Mouse (Mus musculus) forebrain, embryonic 16.5 days (tissue): ENCODE measurements around the gene Cuedc2. TPM values are rescaled to one million over a fixed set of nuclear protein-coding genes. Genes with fewer than 3 reads are reported as not detected.

Experiments used
- ATAC-seq: fragments of 200-750 bp; cut with Nextera tagmentation; 2 replicates; pipeline ENCODE4 v1.8.0; 2017; ENCODE audit warnings: mild to moderate bottlenecking, moderate library complexity
- H3K27ac ChIP-seq: fragments of 300-500 bp; sonication (generic); 2 replicates; pipeline ENCODE4 v1.5.1; 2014; ENCODE audit warnings: low read length, control low read depth
- H3K27me3 ChIP-seq: fragments of 300-500 bp; sonication (generic); replicated peaks from 2 replicates; pipeline ENCODE4 v1.6.1; 2014; ENCODE audit warnings: low read length; ENCODE audit not compliant: control insufficient read depth, insufficient read depth
- H3K36me3 ChIP-seq: fragments of 300-500 bp; sonication (generic); 2 replicates; pipeline ENCODE4 v1.6.1; 2014; ENCODE audit not compliant: control insufficient read depth, insufficient read depth
- H3K4me1 ChIP-seq: fragments of 300-500 bp; sonication (generic); replicated peaks from 2 replicates; pipeline ENCODE4 v1.6.1; 2014; ENCODE audit warnings: low read length; ENCODE audit not compliant: control insufficient read depth, insufficient read depth
- H3K4me2 ChIP-seq: fragments of 300-500 bp; sonication (generic); 2 replicates; pipeline ENCODE4 v1.6.1; 2014; ENCODE audit warnings: mild to moderate bottlenecking, low read length, control low read depth
- H3K4me3 ChIP-seq: fragments of 300-500 bp; sonication (generic); replicated peaks from 2 replicates; pipeline ENCODE4 v1.5.1; 2014; ENCODE audit warnings: mild to moderate bottlenecking, low read length, control low read depth
- H3K9ac ChIP-seq: fragments of 300-500 bp; sonication (generic); replicated peaks from 2 replicates; pipeline ENCODE4 v1.6.1; 2014; ENCODE audit warnings: low read depth, low read length, control low read depth
- H3K9me3 ChIP-seq: fragments of 300-500 bp; sonication (generic); 2 replicates; pipeline ENCODE4 v1.6.1; 2016; ENCODE audit warnings: low read length; ENCODE audit not compliant: control insufficient read depth
- WGBS: fragments of 180-500 bp; shearing (Covaris S2); extraction: QIAGEN DNeasy Blood & Tissue Kit; methylation state at CpG from one replicate; pipeline ENCODE4 v1.1.7; 2014; 5-methylcytosine and 5-hydroxymethylcytosine counted together
- polyA plus RNA-seq: library from polyadenylated mRNA; unstranded; fragments of >200 nt; fragmentation: Nextera tagmentation; extraction: Ambion mirVana; gene quantifications from 2 replicates; pipeline ENCODE4 v1.2.1, GENCODE M21; 2015

The Cuedc2 gene
- polyA plus RNA-seq, 1 experiment from 2014 or later, result 392 TPM

DNA sequence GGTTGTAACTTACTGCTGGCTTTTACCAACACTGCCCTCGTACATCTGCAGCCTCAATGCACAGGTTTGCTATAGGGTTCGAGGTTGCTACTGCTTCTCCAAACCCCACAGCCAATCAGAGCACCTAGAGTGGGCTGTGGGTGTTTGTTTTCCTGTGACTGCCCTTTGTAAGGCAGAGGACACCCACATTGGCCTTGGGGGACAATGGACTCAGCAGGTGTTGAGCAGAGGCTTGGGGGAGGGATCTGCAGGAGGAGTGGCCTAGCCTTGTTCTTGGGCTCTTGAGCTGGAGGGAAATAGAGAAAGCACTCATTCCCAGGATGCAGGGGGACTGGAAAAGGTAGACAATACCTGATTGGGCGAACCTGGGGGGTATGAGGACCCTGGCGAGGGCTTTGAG lies 19.9 kb upstream of the Cuedc2 start:
- Histone ChIP-seq H3K9ac (no peak overlapping the region), H3K36me3 (no peaks in the 10 kb centered on the region), H3K4me3 (no peak overlapping the region), H3K27ac (no peak overlapping the region), H3K27me3 (0 out of 2 replicates have a peak, but pooled peaks cover 4% of the 10 kb centered on the region), H3K4me1 (peaks cover 7% of the 10 kb centered on the region), H3K4me2 (no peak overlapping the region), H3K9me3 (no peaks in the 10 kb centered on the region)
- WGBS, result 66% methylated on average over 4 of the region's 4 CpGs
- ATAC-seq, result no peak

- Histone ChIP-seq H3K9ac (peak overlapping the region; percentile 72), H3K36me3 (no peaks in the 10 kb centered on the region), H3K4me2 (peak overlapping the region; percentile 67), H3K27me3 (0 out of 2 replicates have a peak, but pooled peaks cover 4% of the 10 kb centered on the region), H3K9me3 (no peaks in the 10 kb centered on the region), H3K4me1 (peaks cover 7% of the 10 kb centered on the region), H3K4me3 (peak overlapping the region; percentile 67), H3K27ac (no peak overlapping the region)
- ATAC-seq, result no peak
- WGBS, result 21% methylated on average over 25 of the region's 25 CpGs
Measured at GRCm38 (mm10) chr19:46357344-46358280, 19.1 kb upstream of the Cuedc2 start.

DNA sequence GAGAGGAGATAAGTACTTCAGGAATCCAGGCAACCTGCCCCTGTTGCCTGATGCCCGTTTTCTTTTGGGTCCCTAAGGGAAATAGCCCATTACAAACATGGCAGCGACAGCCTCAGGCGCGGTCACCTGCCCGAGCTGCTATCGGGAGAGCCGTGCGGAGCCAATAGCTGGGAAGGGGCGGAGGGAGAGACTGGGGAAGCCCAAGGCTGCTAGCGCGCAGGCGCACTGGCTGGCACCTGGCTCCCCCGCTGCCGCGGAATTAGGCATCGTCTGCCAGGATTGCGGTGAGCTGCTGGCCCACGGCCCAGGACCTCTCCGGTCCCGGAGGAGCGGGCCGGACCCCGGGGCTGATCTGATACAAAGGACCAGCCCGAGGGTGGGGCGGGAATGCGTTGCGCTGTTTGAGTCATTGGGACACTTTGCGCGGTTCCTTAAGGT lies 18.2 kb upstream of the Cuedc2 start:
- H3K4me1 ChIP-seq, result peaks cover 7% of the 10 kb centered on the region
- no peaks in the 10 kb centered on the region for H3K36me3 ChIP-seq
- peak overlapping the region; percentile 72 for H3K9ac ChIP-seq
- H3K4me2 ChIP-seq, result peak overlapping the region; percentile 67
- H3K27me3 ChIP-seq, result 0 out of 2 replicates have a peak, but pooled peaks cover 4% of the 10 kb centered on the region
- peak; percentile 97 for ATAC-seq
- peak overlapping the region; percentile 67 for H3K4me3 ChIP-seq
- WGBS, result 0% methylated on average over 29 of the region's 29 CpGs
- H3K9me3 ChIP-seq, result no peaks in the 10 kb centered on the region
- peak overlapping the region; percentile 23; the same call in 1 of the 2 replicates for H3K27ac ChIP-seq

GRCm38 (mm10) chr19:46350168-46350932 lies 11.8 kb upstream of the Cuedc2 start, which contains the start of gene 2310034G01Rik:
Gene 2310034G01Rik, minus strand, starts transcription at chr19:46350302.
- Histone ChIP-seq H3K9ac (peak within 1 kb of the TSS; percentile 92), H3K9me3 (no peaks in the 10 kb centered on the region), H3K4me2 (peak within 1 kb of the TSS; percentile 93), H3K4me1 (peaks cover 16% of the 10 kb centered on the region), H3K27ac (peak within 1 kb of the TSS; percentile 86), H3K27me3 (no peaks in the 10 kb centered on the region), H3K36me3 (no peaks in the 10 kb centered on the region), H3K4me3 (peak within 1 kb of the TSS; percentile 81)
- 43% methylated on average over 10 of the region's 10 CpGs for WGBS
- ATAC-seq, result no peak

DNA sequence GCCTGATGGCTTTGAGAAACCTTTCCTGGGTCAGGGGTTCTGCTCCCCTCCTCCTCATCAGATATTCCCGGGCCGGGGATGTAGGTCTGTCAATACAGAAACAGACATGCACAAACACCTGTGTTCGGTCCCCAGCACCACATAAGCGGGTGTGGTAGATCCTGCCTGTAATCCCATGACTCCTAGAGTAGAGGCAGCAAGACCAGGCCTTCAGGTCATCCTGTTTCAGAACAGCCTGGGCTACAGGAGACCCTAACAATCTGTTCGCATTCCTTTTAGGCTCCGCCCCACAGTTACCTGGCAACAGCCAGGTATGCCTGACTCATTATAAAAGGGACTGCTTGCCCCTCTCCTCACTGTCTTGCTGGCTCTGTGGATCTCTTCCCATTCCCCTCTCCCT lies 11.0 kb upstream of the Cuedc2 start:
- Histone ChIP-seq H3K4me3 (peak overlapping the region; percentile 81), H3K4me2 (peak overlapping the region; percentile 93), H3K9ac (peak overlapping the region; percentile 92), H3K36me3 (no peaks in the 10 kb centered on the region), H3K4me1 (peaks cover 16% of the 10 kb centered on the region), H3K9me3 (no peaks in the 10 kb centered on the region), H3K27ac (no peak overlapping the region), H3K27me3 (no peaks in the 10 kb centered on the region)
- WGBS, result 21% methylated on average over 6 of the region's 6 CpGs
- ATAC-seq, result no peak

GRCm38 (mm10) chr19:46348761-46349458 lies 10.4 kb upstream of the Cuedc2 start:
- H3K4me3 ChIP-seq, result peak overlapping the region; percentile 81
- peaks cover 16% of the 10 kb centered on the region for H3K4me1 ChIP-seq

DNA sequence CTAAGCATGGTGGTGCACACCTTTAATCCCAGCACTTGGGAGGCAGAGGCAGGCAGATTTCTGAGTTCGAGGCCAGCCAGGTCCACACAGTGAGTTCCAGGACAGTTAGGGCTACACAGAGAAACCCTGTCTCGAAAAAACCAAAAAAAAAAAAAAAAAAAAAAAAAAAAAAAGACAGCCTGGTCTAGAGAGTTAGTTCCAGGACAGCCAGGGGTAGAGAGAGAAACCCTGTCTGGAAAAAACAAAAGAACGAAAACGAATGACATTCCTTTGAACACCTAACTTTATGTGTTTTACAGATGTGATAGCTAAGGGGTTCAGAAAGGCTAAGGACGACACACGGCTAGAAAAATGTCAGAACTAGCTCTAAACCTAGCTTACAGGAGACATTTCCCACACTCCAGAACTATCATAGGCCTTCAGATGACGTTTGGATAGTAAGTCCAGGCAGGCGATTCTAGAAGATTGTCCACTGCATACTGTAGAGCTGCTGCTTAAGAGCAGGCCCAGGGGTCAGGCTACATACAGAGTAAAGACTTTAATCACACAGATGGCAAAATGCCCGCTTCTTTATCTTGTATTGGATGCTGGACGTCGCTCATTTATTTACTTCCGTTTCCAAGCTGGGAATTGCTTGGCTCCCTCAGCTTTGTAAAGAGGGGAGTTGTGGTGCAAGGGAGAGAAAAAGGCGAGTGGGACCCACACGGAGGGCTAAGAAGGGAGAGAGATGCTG lies 9.6 kb upstream of the Cuedc2 start:
- 29% methylated on average over 14 of the region's 14 CpGs for WGBS
- Histone ChIP-seq H3K4me3 (peak overlapping the region; percentile 81), H3K9me3 (no peaks in the 10 kb centered on the region), H3K36me3 (no peaks in the 10 kb centered on the region), H3K4me2 (peak overlapping the region; percentile 93), H3K4me1 (peaks cover 16% of the 10 kb centered on the region), H3K9ac (peak overlapping the region; percentile 92), H3K27me3 (no peaks in the 10 kb centered on the region), H3K27ac (peak overlapping the region; percentile 86)
- ATAC-seq, result peak; percentile 2; the same call in 1 of the 2 replicates

More at GRCm38 (mm10) chr19:46348761-46349458, 10.4 kb upstream of the Cuedc2 start:
- H3K36me3 ChIP-seq, result no peaks in the 10 kb centered on the region
- under 1% methylated on average over 78 of the region's 78 CpGs for WGBS
- H3K27me3 ChIP-seq, result no peaks in the 10 kb centered on the region
- H3K27ac ChIP-seq, result peak overlapping the region; percentile 86
- H3K9ac ChIP-seq, result peak overlapping the region; percentile 92
- no peaks in the 10 kb centered on the region for H3K9me3 ChIP-seq
- ATAC-seq, result peak; percentile 94
- peak overlapping the region; percentile 93 for H3K4me2 ChIP-seq

GRCm38 (mm10) chr19:46347146-46347545 lies 8.6 kb upstream of the Cuedc2 start:
- H3K27ac ChIP-seq, result no peak overlapping the region
- no peak overlapping the region for H3K9ac ChIP-seq
- peaks cover 16% of the 10 kb centered on the region for H3K4me1 ChIP-seq
- no peaks in the 10 kb centered on the region for H3K36me3 ChIP-seq
- WGBS, result 98% methylated on average over 1 of the region's 1 CpGs
- no peak overlapping the region for H3K4me2 ChIP-seq
- H3K4me3 ChIP-seq, result no peak overlapping the region
- H3K9me3 ChIP-seq, result no peaks in the 10 kb centered on the region
- no peaks in the 10 kb centered on the region for H3K27me3 ChIP-seq
- no peak for ATAC-seq
